Mouse (Mus musculus) liver, postnatal 0 days (tissue): ENCODE measurements at regions not wholly inside any gene's neighbourhood (a gene's known extent, or its start where the extent isn't known, plus 50 kb on each side); places are given as distances from the start of the nearest gene placed in this dataset.

Experiments used
- ATAC-seq: fragments of 200-750 bp; cut with Nextera tagmentation; 2 replicates; pipeline ENCODE4 v1.8.0; 2017; ENCODE audit warnings: mild to moderate bottlenecking, moderate library complexity
- DNase-seq: peaks from one replicate; pipeline ENCODE4 v3.0.0-alpha.2; 2016
- H3K27ac ChIP-seq: fragments of 300-500 bp; sonication (generic); 2 replicates; pipeline ENCODE4 v1.5.1; 2014; ENCODE audit warnings: antibody characterized with exemption, moderate library complexity, mild to moderate bottlenecking, low read depth
- H3K27me3 ChIP-seq: fragments of 300-500 bp; sonication (generic); 2 replicates; pipeline ENCODE4 v1.6.1; 2014; ENCODE audit warnings: low read length, control low read depth, mixed read lengths; ENCODE audit not compliant: insufficient read depth
- H3K36me3 ChIP-seq: fragments of 300-500 bp; sonication (generic); replicated peaks from 2 replicates; pipeline ENCODE4 v1.6.1; 2014; ENCODE audit warnings: mild to moderate bottlenecking, control low read depth, low read length, moderate library complexity, mixed read lengths; ENCODE audit not compliant: insufficient read depth
- H3K4me1 ChIP-seq: fragments of 300-500 bp; sonication (generic); 2 replicates; pipeline ENCODE4 v1.6.1; 2014; ENCODE audit warnings: antibody characterized with exemption, mild to moderate bottlenecking, control low read depth; ENCODE audit not compliant: insufficient read depth
- H3K4me2 ChIP-seq: fragments of 300-500 bp; sonication (generic); 2 replicates; pipeline ENCODE4 v1.6.1; 2014; ENCODE audit warnings: low read depth, mild to moderate bottlenecking, low read length, moderate library complexity, mixed read lengths
- H3K4me3 ChIP-seq: fragments of 300-500 bp; sonication (generic); 2 replicates; pipeline ENCODE4 v1.5.1; 2014; ENCODE audit warnings: low read depth, low read length
- H3K9ac ChIP-seq: fragments of 300-500 bp; sonication (generic); replicated peaks from 2 replicates; pipeline ENCODE4 v1.6.1; 2014; ENCODE audit warnings: mild to moderate bottlenecking, moderate library complexity
- H3K9me3 ChIP-seq: fragments of 300-500 bp; sonication (generic); 2 replicates; pipeline ENCODE4 v1.6.1; 2016; ENCODE audit warnings: mild to moderate bottlenecking, control low read depth, low read length, mixed read lengths
- CTCF ChIP-seq: sonication (generic); IDR thresholded peaks from 2 replicates; pipeline ENCODE4 v1.5.1; 2016; ENCODE audit warnings: antibody characterized with exemption, low read depth
- EP300 ChIP-seq: IDR thresholded peaks from 2 replicates; pipeline ENCODE4 v1.6.1; 2016; ENCODE audit warnings: antibody characterized with exemption, low read depth, mild to moderate bottlenecking
- WGBS: fragments of 180-500 bp; shearing (Covaris S2); extraction: QIAGEN DNeasy Blood & Tissue Kit; methylation state at CpG from one replicate; pipeline ENCODE4 v1.1.7; 2014; ENCODE audit not compliant: insufficient replicate concordance; 5-methylcytosine and 5-hydroxymethylcytosine counted together

DNA sequence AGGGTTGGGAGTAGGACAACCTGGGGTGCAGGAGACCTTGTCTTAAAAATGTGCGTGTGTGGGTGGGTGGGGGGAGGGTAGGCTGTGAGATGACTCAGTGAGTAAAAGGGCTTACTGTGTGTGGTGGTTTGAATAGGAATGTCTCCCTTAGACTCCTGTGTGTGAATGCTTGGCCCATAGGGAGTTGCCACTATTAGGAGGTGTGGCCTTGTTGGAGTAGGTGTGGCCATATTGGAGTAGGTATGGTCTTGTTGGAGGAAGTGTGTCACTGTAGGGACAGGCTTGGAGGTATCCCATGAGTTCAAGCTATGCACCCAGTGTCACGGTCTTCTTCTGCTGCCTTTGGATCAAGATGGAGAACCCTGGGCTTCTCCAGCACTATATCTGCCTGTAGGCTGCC lies 96.2 kb downstream of the Asb1 start:
- H3K4me1 ChIP-seq: no peaks in the 10 kb centered on the region

DNA sequence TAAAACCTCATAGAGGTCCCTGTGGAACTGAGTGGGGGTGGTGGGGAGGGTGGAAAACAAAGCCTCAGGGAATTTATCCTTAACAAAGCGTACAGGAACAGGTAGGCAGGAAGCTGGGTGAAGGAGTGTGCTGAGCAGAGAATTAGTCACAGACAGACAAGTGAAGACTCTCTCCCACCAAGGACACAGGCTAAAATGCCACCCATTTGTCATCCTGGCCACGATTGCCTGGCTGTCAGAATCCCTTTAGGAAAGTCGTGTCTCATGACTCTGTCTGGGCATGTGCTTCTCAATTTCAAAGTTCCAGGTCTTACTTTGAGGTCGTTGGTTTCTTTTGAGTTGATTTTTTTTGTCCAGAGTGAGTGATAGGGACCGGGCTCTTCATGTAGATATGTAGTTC lies 100.2 kb downstream of the Asb1 start:
- TF ChIP-seq CTCF: no peak
- TF ChIP-seq EP300: no peak
- no peak overlapping the region for H3K27ac ChIP-seq
- H3K9me3 ChIP-seq: no peaks in the 10 kb centered on the region
- H3K36me3 ChIP-seq: no peaks in the 10 kb centered on the region
- no peak overlapping the region for H3K4me2 ChIP-seq
- no peak for DNase-seq
- H3K4me1 ChIP-seq: no peaks in the 10 kb centered on the region
- H3K27me3 ChIP-seq: no peaks in the 10 kb centered on the region
- no peak overlapping the region for H3K9ac ChIP-seq
- 58% methylated on average over 5 of the region's 5 CpGs for WGBS
- ATAC-seq: no peak
- no peak overlapping the region for H3K4me3 ChIP-seq

More for the DNA sequence above, 96.2 kb downstream of the Asb1 start:
- no peak overlapping the region for H3K4me2 ChIP-seq
- H3K36me3 ChIP-seq: no peaks in the 10 kb centered on the region
- H3K27ac ChIP-seq: no peak overlapping the region
- TF ChIP-seq CTCF (no peak), EP300 (no peak)
- ATAC-seq: no peak
- no peaks in the 10 kb centered on the region for H3K9me3 ChIP-seq
- 70% methylated on average over 2 of the region's 2 CpGs for WGBS
- H3K27me3 ChIP-seq: no peaks in the 10 kb centered on the region
- no peak for DNase-seq
- H3K4me3 ChIP-seq: no peak overlapping the region
- no peak overlapping the region for H3K9ac ChIP-seq

DNA sequence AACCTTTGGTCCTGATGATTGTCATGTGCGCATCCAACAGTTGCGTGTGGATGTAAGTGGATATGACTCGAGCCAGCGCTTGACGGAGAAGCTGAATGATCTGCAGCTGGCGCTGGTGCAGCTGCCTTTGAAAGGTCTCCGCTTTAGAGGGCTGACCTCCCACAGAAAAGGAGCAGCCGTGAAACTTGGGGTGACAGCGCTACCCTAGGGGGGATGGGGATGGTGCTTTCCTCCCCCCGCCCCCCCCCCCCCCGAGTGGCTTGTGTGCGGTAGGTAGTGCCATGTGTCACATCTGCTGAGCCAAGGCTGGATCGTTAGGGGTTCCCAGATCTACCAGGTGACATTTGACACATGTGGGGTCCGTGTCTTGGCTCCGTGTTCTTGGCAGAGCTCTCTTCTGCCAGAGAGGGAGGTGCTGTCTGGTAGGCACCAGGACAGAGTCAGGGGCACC lies 118.7 kb downstream of the Asb1 start:
- no peak overlapping the region for H3K9ac ChIP-seq
- DNase-seq: no peak
- no peaks in the 10 kb centered on the region for H3K27me3 ChIP-seq
- H3K27ac ChIP-seq: no peak overlapping the region
- no peaks in the 10 kb centered on the region for H3K9me3 ChIP-seq
- TF ChIP-seq EP300: no peak
- TF ChIP-seq CTCF: no peak
- H3K4me1 ChIP-seq: no peaks in the 10 kb centered on the region
- no peak overlapping the region for H3K4me3 ChIP-seq
- no peak for ATAC-seq
- H3K36me3 ChIP-seq: no peaks in the 10 kb centered on the region
- 78% methylated on average over 13 of the region's 15 CpGs for WGBS
- no peak overlapping the region for H3K4me2 ChIP-seq

DNA sequence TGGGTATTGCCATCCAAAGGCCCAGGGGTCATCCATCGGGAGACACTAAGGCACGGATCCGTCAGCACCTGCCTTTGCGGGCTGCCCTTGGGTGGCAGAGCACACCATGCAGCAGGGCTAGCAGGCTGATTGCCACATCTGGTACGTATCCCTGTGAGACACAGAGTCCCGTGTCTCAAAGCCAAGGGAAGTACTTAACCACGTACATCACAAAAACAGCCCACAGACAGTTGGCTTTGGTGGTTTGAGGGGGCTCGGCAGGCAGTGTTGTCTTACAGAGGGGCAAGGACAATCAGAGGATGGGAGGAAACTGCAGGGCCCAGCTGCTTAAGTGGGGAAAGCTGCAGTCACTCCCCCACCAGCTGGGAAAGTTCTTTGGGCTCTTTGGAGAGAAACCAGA lies 119.1 kb downstream of the Asb1 start:
- DNase-seq (no peak), ATAC-seq (no peak)
- Histone ChIP-seq H3K4me2 (no peak overlapping the region), H3K36me3 (no peaks in the 10 kb centered on the region), H3K4me1 (no peaks in the 10 kb centered on the region), H3K9ac (no peak overlapping the region), H3K4me3 (no peak overlapping the region), H3K27ac (no peak overlapping the region), H3K9me3 (no peaks in the 10 kb centered on the region), H3K27me3 (no peaks in the 10 kb centered on the region)
- TF ChIP-seq CTCF (no peak), EP300 (no peak)
- 57% methylated on average over 8 of the region's 8 CpGs for WGBS

DNA sequence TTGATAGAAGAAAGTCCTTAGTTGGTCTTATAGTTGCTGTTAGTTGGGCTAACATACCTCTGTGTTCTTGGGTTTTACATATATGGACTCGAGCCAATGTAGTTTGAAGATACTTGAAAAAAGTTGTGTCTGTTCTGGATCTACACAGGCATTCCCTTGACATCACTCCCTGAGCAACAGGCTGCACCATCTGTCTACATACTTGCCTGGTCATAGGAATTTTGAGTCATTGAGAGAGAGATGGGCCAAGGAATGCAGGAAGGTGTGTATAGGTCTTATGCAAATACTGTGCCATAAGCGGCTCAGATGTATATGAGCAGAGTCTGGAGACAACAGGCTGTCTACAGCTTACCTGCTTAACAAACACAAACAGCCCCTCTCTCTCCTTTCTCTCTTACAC lies 122.9 kb downstream of the Asb1 start:
- no peak overlapping the region for H3K4me3 ChIP-seq
- no peak overlapping the region for H3K4me2 ChIP-seq
- ATAC-seq: no peak
- no peak overlapping the region for H3K27ac ChIP-seq
- no peaks in the 10 kb centered on the region for H3K9me3 ChIP-seq
- H3K36me3 ChIP-seq: no peaks in the 10 kb centered on the region
- no peaks in the 10 kb centered on the region for H3K27me3 ChIP-seq
- WGBS: 81% methylated on average over 2 of the region's 2 CpGs
- no peak for TF ChIP-seq CTCF
- no peak for TF ChIP-seq EP300
- DNase-seq: no peak
- no peak overlapping the region for H3K9ac ChIP-seq
- H3K4me1 ChIP-seq: no peaks in the 10 kb centered on the region

DNA sequence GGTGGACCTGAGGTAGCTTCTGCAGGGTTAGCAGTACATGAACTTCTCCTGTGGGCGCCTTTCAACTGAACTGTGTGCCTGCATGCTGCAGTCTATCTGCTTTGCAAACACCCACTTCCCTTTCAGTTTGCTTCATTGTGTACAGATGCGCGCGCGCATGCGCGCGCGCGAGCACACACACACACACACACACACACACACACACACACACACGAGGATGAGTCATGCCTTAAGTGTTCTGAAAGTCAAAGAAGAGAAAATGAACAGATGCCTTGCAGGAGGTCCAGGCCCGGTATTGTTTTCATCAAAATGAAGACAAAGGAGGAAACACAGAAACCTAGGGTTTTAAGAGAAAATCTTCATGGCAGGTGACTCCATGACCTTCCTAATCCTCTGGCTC lies 124.3 kb downstream of the Asb1 start:
- DNase-seq (no peak), ATAC-seq (no peak)
- TF ChIP-seq EP300 (no peak), CTCF (no peak)
- Histone ChIP-seq H3K9ac (no peak overlapping the region), H3K27ac (no peak overlapping the region), H3K4me3 (no peak overlapping the region), H3K27me3 (no peaks in the 10 kb centered on the region), H3K4me2 (no peak overlapping the region), H3K36me3 (no peaks in the 10 kb centered on the region), H3K4me1 (no peaks in the 10 kb centered on the region), H3K9me3 (no peaks in the 10 kb centered on the region)
- WGBS: 85% methylated on average over 12 of the region's 12 CpGs

DNA sequence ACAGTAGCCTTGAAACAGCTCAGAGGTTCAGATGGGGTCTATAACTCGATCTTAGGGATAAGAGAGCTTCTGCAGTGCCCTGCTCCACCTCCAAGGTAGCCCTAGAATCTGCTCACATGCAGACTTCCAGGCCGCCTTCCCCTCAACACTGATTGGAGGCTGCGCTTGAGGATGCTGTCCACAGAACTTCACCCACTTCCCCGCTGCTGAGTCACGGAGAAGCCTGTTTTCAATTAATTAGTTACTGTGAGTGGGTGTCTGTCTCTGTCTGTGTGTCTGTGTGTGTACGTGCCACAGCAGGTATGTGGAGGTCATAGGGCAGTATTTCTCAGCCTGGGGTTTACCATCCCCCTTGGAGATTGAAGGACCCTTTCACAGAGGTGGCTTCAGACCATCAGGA lies 128.2 kb downstream of the Asb1 start:
- no peak for DNase-seq
- Histone ChIP-seq H3K4me2 (no peak overlapping the region), H3K9ac (no peak overlapping the region), H3K4me1 (no peaks in the 10 kb centered on the region), H3K9me3 (no peaks in the 10 kb centered on the region), H3K36me3 (no peaks in the 10 kb centered on the region), H3K4me3 (no peak overlapping the region), H3K27ac (no peak overlapping the region), H3K27me3 (no peaks in the 10 kb centered on the region)
- TF ChIP-seq CTCF (no peak), EP300 (no peak)
- WGBS: 66% methylated on average over 6 of the region's 6 CpGs
- ATAC-seq: no peak
